Comparison of ENCODE assay signal across 8 mouse cellular contexts in the genomic region with DNA sequence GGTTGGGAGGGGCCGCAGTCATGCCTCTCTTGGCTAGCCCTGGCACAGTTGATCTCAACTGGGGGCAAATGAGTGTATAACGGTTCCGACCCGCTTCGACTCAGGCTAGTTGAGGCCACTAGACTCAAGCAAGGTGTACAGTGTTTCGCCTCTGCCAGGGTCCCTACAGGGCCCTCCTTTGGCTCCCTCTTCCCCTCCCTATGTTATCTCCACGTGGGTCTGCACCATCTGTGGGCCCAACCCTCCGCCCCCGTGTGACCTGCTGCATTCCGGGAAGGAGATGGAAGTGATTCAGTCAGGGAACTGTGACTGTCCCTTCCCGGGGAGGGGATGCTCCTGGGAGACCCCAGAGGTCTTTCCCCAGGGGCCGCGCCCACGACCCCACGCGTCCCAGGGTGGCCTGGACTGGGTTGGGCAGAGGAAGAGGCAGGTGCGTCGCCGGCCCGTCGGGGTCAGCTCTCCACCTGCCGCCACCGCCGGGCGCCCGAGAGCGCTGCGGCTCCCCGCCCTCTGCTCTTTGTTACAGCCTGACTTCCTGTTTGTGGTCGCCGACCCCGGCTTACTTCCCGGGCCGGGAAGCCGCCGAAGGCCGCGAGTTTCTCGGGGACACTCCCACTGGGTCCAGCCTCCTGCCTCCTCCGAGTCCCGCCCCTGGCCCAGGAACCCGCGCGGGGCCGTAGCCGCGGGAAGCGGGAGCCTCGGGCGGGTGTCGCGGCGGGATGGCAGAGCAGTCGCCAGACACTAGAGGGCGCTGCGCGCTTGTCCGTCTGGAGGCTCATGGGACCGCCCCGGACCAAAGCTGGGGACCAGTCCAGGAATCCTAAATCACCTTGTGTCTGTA. TPM values are rescaled to one million over a fixed set of nuclear protein-coding genes. Genes with fewer than 3 reads are reported as not detected.
DNase-seq lines count a peak whose midpoint lies in the region; ATAC-seq and TF ChIP-seq lines count a peak whose summit lies in the region.

No protein-coding gene starts in this region.

- no peaks in the 10 kb centered on the region for H3K9me3 ChIP-seq in hindbrain, postnatal 0 days (ENCODE audit: low read length)

- 7% methylated on average over 60 of the region's 60 CpGs for whole genome bisulfite sequencing in hindbrain, postnatal 0 days

- H3K36me3 ChIP-seq in hindbrain, postnatal 0 days (ENCODE audit: insufficient read depth, low read length) = no peaks in the 10 kb centered on the region

- H3K27ac ChIP-seq in gastrocnemius, adult 2 months = peak overlapping the region; percentile 88
- peak overlapping the region; percentile 67; the same call in 1 of the 2 replicates for H3K27ac ChIP-seq in hindbrain, postnatal 0 days

- intact Hi-C loops in gastrocnemius, adult 2 months (cut with DNase I) = loop anchor here (1.0 to 2.0 kb wide), 3 partner anchors 37 to 75 kb away; no protein-coding TSS in a partner anchor

- peak; percentile 98 for TF ChIP-seq CTCF in gastrocnemius, adult 2 months (IDR thresholded peaks at IDR 0.05)
- TF ChIP-seq CTCF in hindbrain, postnatal 0 days (IDR thresholded peaks at IDR 0.05; ENCODE audit: low read depth) = peak; percentile 78

- peak overlapping the region; percentile 68 for H3K9ac ChIP-seq in hindbrain, postnatal 0 days (replicated peaks; ENCODE audit: low read length)

- no peaks in the 10 kb centered on the region for H3K4me1 ChIP-seq in hindbrain, postnatal 0 days (ENCODE audit: insufficient read depth, low read length)

- peaks cover 4% of the 10 kb centered on the region; the same call in 1 of the 2 replicates for H3K27me3 ChIP-seq in hindbrain, postnatal 0 days (ENCODE audit: insufficient read depth, low read length)

- peak; percentile 83 for DNase-seq in R1 (ENCODE audit: low read depth, low spot score)
- peak; percentile 84 to 92 for DNase-seq in cerebellum, postnatal 4 days (ENCODE audit: low spot score in 2 of 2)
- DNase-seq in gastrocnemius, adult 2 months = peak; percentile 94
- DNase-seq in hindbrain, postnatal 0 days (ENCODE audit: low spot score) = peak; percentile 90
- peak; percentile 46 to 61 for DNase-seq in left cerebral cortex, adult 8-10 months (ENCODE audit: low spot score in 2 of 2)
- peak; percentile 71 for DNase-seq in right cerebral cortex, adult 18-20 months
- peak; percentile 92 for DNase-seq in urinary bladder, adult 2 months (ENCODE audit: low spot score)

- peak; percentile 83 for ATAC-seq in hindbrain, postnatal 0 days
- ATAC-seq in megakaryocyte, adult 5-6 weeks (ENCODE audit: poor library complexity, severe bottlenecking) = peak; percentile 93

- peak overlapping the region; percentile 83 for H3K4me3 ChIP-seq in gastrocnemius, adult 2 months
- peak overlapping the region; percentile 51 for H3K4me3 ChIP-seq in hindbrain, postnatal 0 days (ENCODE audit: low read length)

- peak overlapping the region; percentile 84 for H3K4me2 ChIP-seq in hindbrain, postnatal 0 days (ENCODE audit: low read depth, low read length)

RNA-seq across cellular contexts. Expression of a gene that starts 12.1 kb away (rescaled TPM):
- total RNA-seq in gastrocnemius, adult 2 months (2021) = 1 to 10 TPM; 3.8 to 4.8 TPM
- 4.2 and 4.3 TPM in 2 replicates for total RNA-seq in hindbrain, postnatal 0 days (2014; rRNA removed)
- polyA plus RNA-seq in hindbrain, postnatal 0 days (2015; fragmentation: Nextera tagmentation; extraction: Ambion mirVana) = 2.4 and 2.6 TPM in 2 replicates
- total RNA-seq in left cerebral cortex, adult 8-10 months (2022) = 1 to 10 TPM; 2.0 to 3.9 (median 3.0) TPM
- 0.09 TPM in 1 of 2 replicates, not detected in the other for total RNA-seq in megakaryocyte, adult 5-6 weeks (2015)
- not detected in 2 replicates for total RNA-seq in megakaryocyte, adult 5-6 weeks (2017)
- polyA plus RNA-seq in urinary bladder, adult 2 months (2012; rRNA removed) = 5.5 and 6.4 TPM in 2 replicates

RNA-seq across cellular contexts. Expression of a gene that starts 13.4 kb away (rescaled TPM):
- total RNA-seq in gastrocnemius, adult 2 months (2021) = 10 to 100 TPM; 30.1 to 90.4 TPM
- total RNA-seq in hindbrain, postnatal 0 days (2014; rRNA removed) = 12.4 and 22.6 TPM in 2 replicates
- 11.4 and 12.6 TPM in 2 replicates for polyA plus RNA-seq in hindbrain, postnatal 0 days (2015; fragmentation: Nextera tagmentation; extraction: Ambion mirVana)
- 10 to 100 TPM in 1 of 4 experiments, 1 to 10 TPM in 3; 6.9 to 10.9 (median 8.1) TPM for total RNA-seq in left cerebral cortex, adult 8-10 months (2022)
- total RNA-seq in megakaryocyte, adult 5-6 weeks (2015) = 0.39 and 1.1 TPM in 2 replicates
- total RNA-seq in megakaryocyte, adult 5-6 weeks (2017) = 0.51 and 1.3 TPM in 2 replicates
- polyA plus RNA-seq in urinary bladder, adult 2 months (2012; rRNA removed) = 1.4 and 1.5 TPM in 2 replicates

RNA-seq across cellular contexts. Expression of a gene that starts 49.1 kb away (rescaled TPM):
- total RNA-seq in gastrocnemius, adult 2 months (2021) = 10 to 100 TPM; 10.9 to 11.7 TPM
- 32.7 and 34.0 TPM in 2 replicates for total RNA-seq in hindbrain, postnatal 0 days (2014; rRNA removed)
- 18.3 and 20.5 TPM in 2 replicates for polyA plus RNA-seq in hindbrain, postnatal 0 days (2015; fragmentation: Nextera tagmentation; extraction: Ambion mirVana)
- total RNA-seq in left cerebral cortex, adult 8-10 months (2022) = 10 to 100 TPM; 46.8 to 52.2 (median 49.4) TPM
- 8.9 and 9.0 TPM in 2 replicates for total RNA-seq in megakaryocyte, adult 5-6 weeks (2015)
- 19.6 and 21.2 TPM in 2 replicates for total RNA-seq in megakaryocyte, adult 5-6 weeks (2017)
- polyA plus RNA-seq in urinary bladder, adult 2 months (2012; rRNA removed) = 15.9 and 17.9 TPM in 2 replicates

Comparison
In these comparisons a context has a peak if more than half of its experiments do, and no peak if none do; other contexts are left out.
1. Peak in every context shown above with its lines: DNase-seq, ATAC-seq, H3K4me3 ChIP-seq and H3K27ac ChIP-seq.